Mouse (Mus musculus): Measurements from ENCODE around the gene H2al1o. TPM values are rescaled to one million over a fixed set of nuclear protein-coding genes. Genes with fewer than 3 reads are reported as not detected.
"Not testable (repeated sequence)": the region's sequence is repeated elsewhere in the genome, so short reads cannot be mapped to it uniquely, and the experiment has no call there.

H2al1o gene
- polyA plus RNA-seq (2015; fragmentation: Nextera tagmentation; extraction: Ambion mirVana) = not detected in 2 replicates

DNA sequence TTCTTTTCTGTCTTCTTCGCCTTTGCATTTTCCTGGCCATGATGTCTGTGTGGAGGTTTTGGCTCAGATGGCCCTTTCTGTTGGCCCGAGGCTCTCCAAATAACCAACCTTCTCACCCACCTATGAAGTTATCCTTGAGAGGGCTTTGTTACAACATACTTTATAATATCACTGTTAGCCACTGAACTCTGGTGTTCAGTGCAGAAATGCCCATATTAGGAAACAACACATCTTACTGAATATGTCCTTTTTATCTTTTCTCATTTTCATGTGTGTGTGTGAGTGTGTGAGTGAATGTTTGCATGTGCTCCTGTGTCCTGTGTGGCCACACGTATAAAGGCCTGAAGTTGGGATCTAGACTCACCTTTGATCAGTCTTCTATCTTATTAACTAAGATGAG is at the start of gene H2al1o:
TSS of gene H2al1o (minus strand) at position 101 of the 400 bp plus-strand sequence.
- H3K4me3 ChIP-seq (replicated peaks; ENCODE audit: low read length); H3K27ac ChIP-seq (ENCODE audit: low read length); H3K9ac ChIP-seq (replicated peaks; ENCODE audit: low read depth, low read length); H3K27me3 ChIP-seq (replicated peaks; ENCODE audit: control insufficient read depth, insufficient read depth, low read length); H3K9me3 ChIP-seq (ENCODE audit: control insufficient read depth, low read length); H3K4me2 ChIP-seq (ENCODE audit: low read length); H3K4me1 ChIP-seq (replicated peaks; ENCODE audit: control insufficient read depth, insufficient read depth, low read length); ATAC-seq; H3K36me3 ChIP-seq (ENCODE audit: control insufficient read depth, insufficient read depth): not testable (repeated sequence)
- 91% methylated on average over 3 of the region's 3 CpGs for WGBS

DNA sequence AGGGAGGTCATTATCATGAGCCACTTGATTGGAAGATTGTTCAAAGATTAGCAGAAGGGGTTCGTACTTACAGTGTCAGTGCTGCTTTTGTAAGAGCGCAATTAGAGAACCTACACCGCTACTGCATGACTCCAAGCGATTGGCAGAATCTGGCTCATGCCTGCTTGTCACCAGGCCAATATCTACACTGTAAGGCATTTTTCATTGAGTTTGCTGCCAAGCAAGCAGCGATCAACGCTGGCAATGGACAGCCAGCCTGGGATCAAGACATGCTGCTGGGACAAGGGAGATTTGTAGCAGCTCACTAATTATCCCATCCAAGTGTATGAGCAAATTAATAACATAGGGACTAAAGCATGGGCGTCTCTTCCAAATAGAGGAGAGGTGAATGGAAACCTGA is 25.8 kb upstream of the H2al1o start:
- WGBS = 58% methylated on average over 7 of the region's 7 CpGs
- H3K9me3 ChIP-seq (ENCODE audit: control insufficient read depth, low read length); H3K27me3 ChIP-seq (replicated peaks; ENCODE audit: control insufficient read depth, insufficient read depth, low read length); ATAC-seq; H3K4me1 ChIP-seq (replicated peaks; ENCODE audit: control insufficient read depth, insufficient read depth, low read length); H3K36me3 ChIP-seq (ENCODE audit: control insufficient read depth, insufficient read depth); H3K27ac ChIP-seq (ENCODE audit: low read length); H3K9ac ChIP-seq (replicated peaks; ENCODE audit: low read depth, low read length); H3K4me3 ChIP-seq (replicated peaks; ENCODE audit: low read length); H3K4me2 ChIP-seq (ENCODE audit: low read length): not testable (repeated sequence)

DNA sequence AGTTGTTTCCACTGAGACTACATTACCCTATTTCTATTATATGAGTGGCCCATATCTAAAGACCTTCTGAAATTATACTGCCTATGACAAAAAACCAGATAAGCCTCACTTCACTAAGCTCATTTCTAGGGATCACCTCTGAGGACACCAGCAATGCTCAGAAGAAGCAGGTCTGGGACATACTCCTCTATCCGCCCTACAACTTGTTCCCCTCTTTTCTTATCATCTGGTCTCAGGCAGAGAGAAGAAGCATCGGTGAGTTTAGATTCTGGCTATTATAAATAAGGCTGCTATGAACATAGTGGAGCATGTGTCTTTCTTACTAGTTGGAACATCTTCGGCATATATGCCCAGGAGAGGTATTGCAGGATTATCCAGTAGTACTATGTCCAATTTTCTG is 35.3 kb downstream of the H2al1o start:
- no peak for ATAC-seq
- WGBS = 91% methylated on average over 3 of the region's 3 CpGs
- Histone ChIP-seq H3K4me1 (replicated peaks; ENCODE audit: control insufficient read depth, insufficient read depth, low read length) (no peaks in the 10 kb centered on the region), H3K36me3 (ENCODE audit: control insufficient read depth, insufficient read depth) (no peaks in the 10 kb centered on the region), H3K9me3 (ENCODE audit: control insufficient read depth, low read length) (no peaks in the 10 kb centered on the region), H3K4me3 (replicated peaks; ENCODE audit: low read length) (no peak overlapping the region), H3K4me2 (ENCODE audit: low read length) (no peak overlapping the region), H3K27me3 (replicated peaks; ENCODE audit: control insufficient read depth, insufficient read depth, low read length) (no peaks in the 10 kb centered on the region), H3K27ac (ENCODE audit: low read length) (no peak overlapping the region), H3K9ac (replicated peaks; ENCODE audit: low read depth, low read length) (no peak overlapping the region)

Other genes with a start within 250 kb of the H2al1o start
- gene H2al1k, start 221.8 kb downstream of the H2al1o start, polyA plus RNA-seq (2015; fragmentation: Nextera tagmentation; extraction: Ambion mirVana) = not detected in 2 replicates
- gene Cybb, start 84.6 kb downstream of the H2al1o start, polyA plus RNA-seq (2015; fragmentation: Nextera tagmentation; extraction: Ambion mirVana) = 0.23 and 0.31 TPM in 2 replicates
- gene Dynlt3, start 90.6 kb upstream of the H2al1o start, polyA plus RNA-seq (2015; fragmentation: Nextera tagmentation; extraction: Ambion mirVana) = 41.0 and 44.4 TPM in 2 replicates

Data from forebrain, embryonic 16.5 days (tissue).